Mouse (Mus musculus): ENCODE measurements around the gene Sspn. TPM values are rescaled to one million over a fixed set of nuclear protein-coding genes. Genes with fewer than 3 reads are reported as not detected.

The Sspn gene
- polyA plus RNA-seq, 1 experiment = 6.2 TPM

DNA sequence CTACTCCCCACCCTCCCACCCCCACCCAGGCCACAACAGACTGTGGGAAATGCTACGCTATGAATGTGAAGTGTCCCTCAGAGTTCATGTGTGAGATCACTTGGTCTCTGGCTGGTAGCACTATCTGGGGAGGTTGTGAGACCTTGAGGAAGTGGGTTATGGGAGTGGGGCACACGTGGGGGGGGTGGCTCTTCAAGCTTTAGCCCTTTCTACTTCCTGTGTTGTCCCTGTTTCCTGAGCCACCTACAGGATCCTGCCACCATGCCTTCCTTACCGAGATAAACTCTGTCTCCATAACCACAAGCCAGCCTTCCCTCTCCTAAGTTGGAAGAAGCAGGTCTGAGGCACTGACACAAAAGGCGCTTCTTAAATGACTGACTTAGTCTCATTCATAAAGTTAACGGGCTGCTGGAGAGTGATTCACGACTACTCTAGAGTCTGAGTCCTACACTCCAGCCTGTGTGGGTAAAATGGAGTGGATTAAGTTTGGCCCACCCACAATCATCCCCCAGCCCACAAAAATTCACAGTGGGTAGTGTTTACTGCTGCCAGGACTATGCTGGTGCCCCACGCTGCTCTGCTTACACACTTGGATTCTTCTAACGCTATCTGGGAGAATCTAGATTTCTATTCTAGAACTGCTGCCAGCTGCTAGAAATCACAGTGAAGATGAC lies 36.6 kb upstream of the Sspn start:
- H3K4me1 ChIP-seq (ENCODE audit: control insufficient read depth, insufficient read depth, low read length) = no peaks in the 10 kb centered on the region
- TF ChIP-seq POLR2A (IDR thresholded peaks at IDR 0.05; ENCODE audit: extremely low read depth, insufficient read depth, low read length) = no peak
- TF ChIP-seq CTCF (IDR thresholded peaks at IDR 0.05; ENCODE audit: extremely low read depth, insufficient read depth, low read length) = no peak
- H3K27ac ChIP-seq (ENCODE audit: insufficient read depth, low read length) = no peak overlapping the region
- no peak overlapping the region for H3K4me3 ChIP-seq (ENCODE audit: insufficient read depth, low read length)

DNA sequence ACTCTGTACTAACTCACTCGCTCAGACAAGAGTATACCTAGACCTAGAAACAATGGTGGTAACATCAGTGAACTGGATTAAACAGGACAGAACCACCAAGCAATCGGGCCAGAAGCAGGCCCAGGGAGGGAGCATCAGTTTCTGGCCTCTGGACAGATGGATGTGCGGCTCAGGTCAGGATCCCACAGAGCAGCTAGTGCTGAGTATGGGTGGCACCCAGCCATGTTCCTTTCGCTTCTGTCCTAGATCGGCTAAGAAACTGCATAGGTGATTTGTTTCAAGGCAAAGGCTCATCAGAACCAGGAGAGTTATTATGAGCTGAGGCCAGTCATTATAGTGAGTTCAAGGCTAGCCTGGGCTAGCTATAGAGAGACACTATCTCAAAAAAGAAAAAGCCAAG lies 27.3 kb upstream of the Sspn start:
- no peak overlapping the region for H3K4me3 ChIP-seq (ENCODE audit: insufficient read depth, low read length)
- no peaks in the 10 kb centered on the region for H3K4me1 ChIP-seq (ENCODE audit: control insufficient read depth, insufficient read depth, low read length)
- no peak overlapping the region for H3K27ac ChIP-seq (ENCODE audit: insufficient read depth, low read length)
- no peak for TF ChIP-seq CTCF (IDR thresholded peaks at IDR 0.05; ENCODE audit: extremely low read depth, insufficient read depth, low read length)
- no peak for TF ChIP-seq POLR2A (IDR thresholded peaks at IDR 0.05; ENCODE audit: extremely low read depth, insufficient read depth, low read length)

DNA sequence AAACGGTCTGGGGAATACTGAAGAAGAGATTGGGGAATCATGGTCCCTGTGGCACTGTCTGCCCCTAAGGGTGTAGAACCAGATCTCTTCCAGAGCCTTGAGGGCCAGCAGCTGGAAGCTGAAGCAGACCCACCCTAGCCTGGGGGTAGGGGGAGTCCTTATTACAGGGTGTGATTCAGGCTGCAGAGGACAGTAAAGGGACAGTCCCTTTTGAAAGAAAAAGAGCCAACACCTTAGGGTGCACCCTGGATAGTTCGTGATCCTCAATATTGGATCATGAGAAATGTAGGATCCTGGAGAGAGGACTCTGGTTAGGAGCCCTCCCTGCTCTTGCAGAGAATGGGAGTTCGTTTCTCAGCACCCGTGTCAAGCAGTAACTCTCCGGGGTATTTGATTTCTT lies 26.8 kb upstream of the Sspn start:
- no peaks in the 10 kb centered on the region for H3K4me1 ChIP-seq (ENCODE audit: control insufficient read depth, insufficient read depth, low read length)
- H3K4me3 ChIP-seq (ENCODE audit: insufficient read depth, low read length) = no peak overlapping the region
- no peak overlapping the region for H3K27ac ChIP-seq (ENCODE audit: insufficient read depth, low read length)
- TF ChIP-seq CTCF (IDR thresholded peaks at IDR 0.05; ENCODE audit: extremely low read depth, insufficient read depth, low read length) (no peak), POLR2A (IDR thresholded peaks at IDR 0.05; ENCODE audit: extremely low read depth, insufficient read depth, low read length) (no peak)

- Histone ChIP-seq H3K27ac (ENCODE audit: insufficient read depth, low read length) (no peak overlapping the region), H3K4me1 (ENCODE audit: control insufficient read depth, insufficient read depth, low read length) (no peaks in the 10 kb centered on the region), H3K4me3 (ENCODE audit: insufficient read depth, low read length) (no peak overlapping the region)
- TF ChIP-seq POLR2A (IDR thresholded peaks at IDR 0.05; ENCODE audit: extremely low read depth, insufficient read depth, low read length) (no peak), CTCF (IDR thresholded peaks at IDR 0.05; ENCODE audit: extremely low read depth, insufficient read depth, low read length) (no peak)
These were observed 25.1 kb upstream of the Sspn start for GRCm38 (mm10) chr6:145906096-145906890.

GRCm38 (mm10) chr6:145909943-145910342 lies 21.5 kb upstream of the Sspn start:
- Histone ChIP-seq H3K4me3 (ENCODE audit: insufficient read depth, low read length) (no peak overlapping the region), H3K4me1 (ENCODE audit: control insufficient read depth, insufficient read depth, low read length) (no peaks in the 10 kb centered on the region), H3K27ac (ENCODE audit: insufficient read depth, low read length) (no peak overlapping the region)
- no peak for TF ChIP-seq CTCF (IDR thresholded peaks at IDR 0.05; ENCODE audit: extremely low read depth, insufficient read depth, low read length)
- TF ChIP-seq POLR2A (IDR thresholded peaks at IDR 0.05; ENCODE audit: extremely low read depth, insufficient read depth, low read length) = no peak

- Histone ChIP-seq H3K27ac (ENCODE audit: insufficient read depth, low read length) (no peak overlapping the region), H3K4me1 (ENCODE audit: control insufficient read depth, insufficient read depth, low read length) (no peaks in the 10 kb centered on the region), H3K4me3 (ENCODE audit: insufficient read depth, low read length) (no peak overlapping the region)
- no peak for TF ChIP-seq POLR2A (IDR thresholded peaks at IDR 0.05; ENCODE audit: extremely low read depth, insufficient read depth, low read length)
- TF ChIP-seq CTCF (IDR thresholded peaks at IDR 0.05; ENCODE audit: extremely low read depth, insufficient read depth, low read length) = no peak
These were observed 20.7 kb upstream of the Sspn start for GRCm38 (mm10) chr6:145910469-145911426.

DNA sequence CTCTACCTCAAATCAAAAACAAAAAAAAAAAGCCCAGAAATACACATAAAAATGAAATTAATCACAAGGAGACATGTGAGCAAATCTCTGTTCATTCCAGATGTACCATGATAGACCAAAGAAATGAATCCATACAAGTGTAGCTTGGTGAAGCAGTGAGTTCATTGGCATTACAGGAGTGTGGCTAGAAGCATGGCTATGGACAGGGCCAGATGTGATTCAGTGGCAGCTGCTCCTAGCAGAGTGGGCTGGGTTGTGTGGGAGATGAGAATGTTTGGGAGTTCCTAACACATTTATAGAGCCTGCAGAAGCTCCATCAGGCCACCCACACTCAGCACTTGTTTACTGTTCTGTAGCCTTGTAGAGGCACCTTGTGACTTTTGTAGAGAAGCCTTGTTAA lies 19.2 kb upstream of the Sspn start:
- TF ChIP-seq POLR2A (IDR thresholded peaks at IDR 0.05; ENCODE audit: extremely low read depth, insufficient read depth, low read length) = no peak
- TF ChIP-seq CTCF (IDR thresholded peaks at IDR 0.05; ENCODE audit: extremely low read depth, insufficient read depth, low read length) = no peak

GRCm38 (mm10) chr6:145915435-145915834 lies 16.0 kb upstream of the Sspn start:
- Histone ChIP-seq H3K27ac (ENCODE audit: insufficient read depth, low read length) (no peak overlapping the region), H3K4me3 (ENCODE audit: insufficient read depth, low read length) (no peak overlapping the region), H3K4me1 (ENCODE audit: control insufficient read depth, insufficient read depth, low read length) (no peaks in the 10 kb centered on the region)
- TF ChIP-seq POLR2A (IDR thresholded peaks at IDR 0.05; ENCODE audit: extremely low read depth, insufficient read depth, low read length) (no peak), CTCF (IDR thresholded peaks at IDR 0.05; ENCODE audit: extremely low read depth, insufficient read depth, low read length) (no peak)

More for the DNA sequence above, 19.2 kb upstream of the Sspn start:
- no peak overlapping the region for H3K4me3 ChIP-seq (ENCODE audit: insufficient read depth, low read length)
- H3K27ac ChIP-seq (ENCODE audit: insufficient read depth, low read length) = no peak overlapping the region
- H3K4me1 ChIP-seq (ENCODE audit: control insufficient read depth, insufficient read depth, low read length) = no peaks in the 10 kb centered on the region

DNA sequence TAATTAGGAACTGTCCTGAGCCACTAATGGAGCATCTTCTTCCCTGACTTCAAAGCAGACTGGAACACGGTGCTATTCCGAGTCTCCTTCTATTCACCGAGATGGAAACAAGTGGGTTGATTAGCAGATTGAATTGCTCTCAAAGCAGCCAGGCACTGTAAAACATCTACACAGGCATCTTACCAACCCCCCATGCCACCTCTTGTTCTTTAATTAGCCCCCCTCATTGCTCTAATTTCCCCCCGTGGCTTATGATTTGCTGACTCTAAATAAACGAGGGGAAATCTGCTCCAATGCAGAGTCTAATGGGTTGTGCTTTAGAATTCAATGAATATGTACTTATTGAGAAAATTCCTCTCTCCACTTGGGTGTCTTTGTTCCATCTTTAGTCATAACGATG lies 15.0 kb upstream of the Sspn start:
- TF ChIP-seq CTCF (IDR thresholded peaks at IDR 0.05; ENCODE audit: extremely low read depth, insufficient read depth, low read length) = no peak
- no peak for TF ChIP-seq POLR2A (IDR thresholded peaks at IDR 0.05; ENCODE audit: extremely low read depth, insufficient read depth, low read length)
- Histone ChIP-seq H3K27ac (ENCODE audit: insufficient read depth, low read length) (no peak overlapping the region), H3K4me1 (ENCODE audit: control insufficient read depth, insufficient read depth, low read length) (no peaks in the 10 kb centered on the region), H3K4me3 (ENCODE audit: insufficient read depth, low read length) (no peak overlapping the region)
